Mouse (Mus musculus) MEL (cell line): ENCODE results near the gene 2010003K11Rik.

Source experiments
- CHD2 ChIP-seq: IDR thresholded peaks from 2 replicates; pipeline ENCODE4 v1.6.1; 2011; ENCODE audit warnings: low read length, improper control_type of control experiment
- CTCF ChIP-seq, 3 experiments: IDR thresholded peaks in 2 of 3; conservative IDR thresholded peaks in 1 of 3; 2 replicates each; pipeline ENCODE4 v1.5.1; 2011 to 2012; ENCODE audit warnings: low read length in 3 of 3, low read depth in 2 of 3, mild to moderate bottlenecking in 2 of 3, improper control_type of control experiment in 1 of 3, inconsistent platforms in 1 of 3, mixed read lengths in 1 of 3, moderate library complexity in 1 of 3; ENCODE audit not compliant: control insufficient read depth in 1 of 3, insufficient read depth in 1 of 3, poor library complexity in 1 of 3, severe bottlenecking in 1 of 3
- ELF1 ChIP-seq: IDR thresholded peaks from 2 replicates; pipeline ENCODE4 v1.6.1; 2014; ENCODE audit warnings: low read depth, mild to moderate bottlenecking, inconsistent platforms, low read length, improper control_type of control experiment, moderate library complexity
- EP300 ChIP-seq, 2 experiments: IDR thresholded peaks; 2 replicates each; pipeline ENCODE4 v1.6.1; 2011; ENCODE audit warnings: improper control_type of control experiment in 2 of 2, low read length in 2 of 2, low read depth in 1 of 2, mild to moderate bottlenecking in 1 of 2
- MAX ChIP-seq: IDR thresholded peaks from 2 replicates; pipeline ENCODE4 v1.6.1; 2011; ENCODE audit warnings: low read length, improper control_type of control experiment
- MAZ ChIP-seq: IDR thresholded peaks from 2 replicates; pipeline ENCODE4 v1.6.1; 2012; ENCODE audit warnings: low read depth, mild to moderate bottlenecking, inconsistent platforms, low read length, improper control_type of control experiment
- POLR2A ChIP-seq, 2 experiments: IDR thresholded peaks; 2 replicates each; pipeline ENCODE4 v1.6.1; 2011 to 2012; ENCODE audit warnings: low read length in 2 of 2, mild to moderate bottlenecking in 2 of 2, control low read depth in 1 of 2, improper control_type of control experiment in 1 of 2, low read depth in 1 of 2, moderate library complexity in 1 of 2; ENCODE audit not compliant: control insufficient read depth in 1 of 2, insufficient read depth in 1 of 2, poor library complexity in 1 of 2
- POLR2AphosphoS2 ChIP-seq: IDR thresholded peaks from 2 replicates; pipeline ENCODE4 v1.6.1; 2011; ENCODE audit warnings: low read length, improper control_type of control experiment
- TCF12 ChIP-seq: IDR thresholded peaks from 2 replicates; pipeline ENCODE4 v1.6.1; 2014; ENCODE audit warnings: low read depth, mild to moderate bottlenecking, inconsistent platforms, low read length, improper control_type of control experiment, moderate library complexity

DNA sequence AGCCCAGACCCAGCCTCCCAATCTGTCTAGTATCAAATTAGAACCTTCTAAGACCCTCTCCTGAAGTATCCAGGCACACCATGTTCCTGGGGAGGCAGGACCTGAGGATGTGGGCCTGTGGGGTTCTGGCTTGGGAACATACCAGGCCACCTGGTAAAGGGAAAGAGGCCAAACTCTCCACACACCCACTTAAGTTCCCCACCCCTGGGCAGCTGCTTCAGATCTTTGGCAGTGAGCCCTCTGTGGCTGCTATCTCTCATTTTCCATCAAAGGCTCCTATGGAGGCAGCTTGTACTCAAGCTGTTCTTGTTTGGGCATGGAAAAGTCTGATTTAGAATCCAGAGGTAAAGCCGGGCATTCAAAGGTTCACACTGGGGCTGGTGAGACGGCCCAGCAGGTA is 10.5 kb downstream of the 2010003K11Rik start:
- TF ChIP-seq CTCF (IDR thresholded peaks at IDR 0.05 in 2 of 3, conservative IDR thresholded peaks at IDR 0.05 in 1 of 3; ENCODE audit: control insufficient read depth in 1 of 3, insufficient read depth in 1 of 3, low read depth in 2 of 3, low read length in 3 of 3, poor library complexity in 1 of 3, severe bottlenecking in 1 of 3) (no peak), POLR2A (IDR thresholded peaks at IDR 0.05; ENCODE audit: control insufficient read depth in 1 of 2, insufficient read depth in 1 of 2, low read depth in 1 of 2, low read length in 2 of 2, poor library complexity in 1 of 2) (no peak), MAZ (no peak), EP300 (IDR thresholded peaks at IDR 0.05; ENCODE audit: low read depth in 1 of 2, low read length in 2 of 2) (no peak), MAX (no peak), POLR2AphosphoS2 (no peak), TCF12 (no peak), CHD2 (no peak), ELF1 (no peak)
